Mouse (Mus musculus) stomach, embryonic 14.5 days (tissue): ENCODE measurements around the gene Tsen34. TPM values are rescaled to one million over a fixed set of nuclear protein-coding genes. Genes with fewer than 3 reads are reported as not detected.

Source experiments
- ATAC-seq: fragments of 200-750 bp; cut with Nextera tagmentation; 2 replicates; pipeline ENCODE4 v1.8.0; 2017; ENCODE audit warnings: low read depth, moderate TSS enrichment; ENCODE audit not compliant: insufficient number of reproducible peaks, insufficient read depth, low FRiP score
- H3K27ac ChIP-seq: fragments of 300-500 bp; sonication (generic); 2 replicates; pipeline ENCODE4 v1.5.1; 2014; ENCODE audit warnings: mild to moderate bottlenecking, low read length, moderate library complexity, mixed read lengths
- H3K27me3 ChIP-seq: fragments of 300-500 bp; sonication (generic); 2 replicates; pipeline ENCODE4 v1.6.1; 2014; ENCODE audit warnings: low read length, control low read depth, mixed read lengths; ENCODE audit not compliant: control insufficient read depth, insufficient read depth
- H3K36me3 ChIP-seq: fragments of 300-500 bp; sonication (generic); 2 replicates; pipeline ENCODE4 v1.6.1; 2014; ENCODE audit warnings: mild to moderate bottlenecking, control low read depth, low read length, moderate library complexity, mixed read lengths; ENCODE audit not compliant: control insufficient read depth, insufficient read depth
- H3K4me1 ChIP-seq: fragments of 300-500 bp; sonication (generic); 2 replicates; pipeline ENCODE4 v1.6.1; 2014; ENCODE audit warnings: low read length, control low read depth, mixed read lengths; ENCODE audit not compliant: control insufficient read depth, insufficient read depth
- H3K4me2 ChIP-seq: fragments of 300-500 bp; sonication (generic); replicated peaks from 2 replicates; pipeline ENCODE4 v1.6.1; 2014; ENCODE audit warnings: low read depth, low read length, control low read depth
- H3K4me3 ChIP-seq: fragments of 300-500 bp; sonication (generic); 2 replicates; pipeline ENCODE4 v1.5.1; 2014; ENCODE audit warnings: low read depth, low read length, control low read depth
- H3K9ac ChIP-seq: fragments of 300-500 bp; sonication (generic); replicated peaks from 2 replicates; pipeline ENCODE4 v1.6.1; 2014; ENCODE audit warnings: low read depth, mild to moderate bottlenecking, control low read depth, low read length, moderate library complexity, mixed read lengths
- H3K9me3 ChIP-seq: fragments of 300-500 bp; sonication (generic); 2 replicates; pipeline ENCODE4 v1.6.1; 2016; ENCODE audit warnings: low read depth, low read length, control low read depth; ENCODE audit not compliant: control insufficient read depth
- WGBS: fragments of 180-500 bp; shearing (Covaris S2); extraction: QIAGEN DNeasy Blood & Tissue Kit; methylation state at CpG from one replicate; pipeline ENCODE4 v1.1.7; 2014; 5-methylcytosine and 5-hydroxymethylcytosine counted together
- polyA plus RNA-seq: library from polyadenylated mRNA; unstranded; fragments of >200 nt; fragmentation: Nextera tagmentation; extraction: Ambion mirVana; gene quantifications from 2 replicates; pipeline ENCODE4 v1.2.1, GENCODE M21; 2014

Gene Tsen34
- polyA plus RNA-seq, 1 experiment from 2014 or later: 240 TPM

DNA sequence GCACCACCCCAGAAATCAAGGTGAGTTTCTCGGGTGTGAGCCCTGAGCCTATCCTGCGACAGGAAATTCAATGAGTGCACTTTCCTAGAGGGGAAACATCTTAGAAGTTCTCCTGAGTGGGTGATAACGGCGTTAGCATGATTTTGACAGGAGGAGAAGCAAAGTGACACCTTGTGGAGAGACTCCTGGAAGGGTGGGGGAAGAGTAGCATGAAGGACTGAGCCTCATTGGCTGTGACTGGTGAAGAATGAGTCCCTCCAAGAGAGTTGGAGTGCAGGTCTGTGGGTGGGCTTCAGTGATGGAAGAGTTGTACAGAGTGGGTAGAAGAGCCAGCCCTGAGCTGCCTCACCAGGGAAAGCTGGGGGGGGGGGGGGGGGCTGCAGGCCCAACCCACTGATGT, 35.7 kb upstream of the Tsen34 start:
- Histone ChIP-seq H3K4me2 (no peak overlapping the region), H3K4me3 (no peak overlapping the region), H3K36me3 (peaks cover 91% of the 10 kb centered on the region), H3K9me3 (no peaks in the 10 kb centered on the region), H3K27me3 (no peaks in the 10 kb centered on the region), H3K9ac (no peak overlapping the region), H3K27ac (no peak overlapping the region), H3K4me1 (no peaks in the 10 kb centered on the region)
- 83% methylated on average over 4 of the region's 4 CpGs for WGBS
- ATAC-seq: no peak

DNA sequence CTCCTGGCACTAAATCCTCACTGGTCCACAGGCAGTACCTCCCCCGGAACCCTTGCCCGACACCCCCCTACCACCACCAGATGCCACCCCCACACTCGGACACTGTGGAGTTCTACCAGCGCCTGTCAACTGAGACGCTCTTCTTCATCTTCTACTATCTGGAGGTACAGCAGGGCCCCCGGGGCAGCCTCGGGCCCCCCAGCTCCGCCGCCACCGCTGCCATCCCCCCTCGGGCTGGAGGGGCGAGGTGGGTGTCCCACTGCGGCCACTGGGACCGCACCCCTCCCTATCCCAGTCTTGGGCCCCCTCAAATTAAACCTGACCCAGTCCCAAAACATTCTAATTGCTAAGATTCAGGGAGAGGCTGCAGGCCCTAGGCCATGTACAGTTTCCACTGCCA, 34.1 kb upstream of the Tsen34 start:
- WGBS: 92% methylated on average over 14 of the region's 14 CpGs
- no peak for ATAC-seq
- H3K36me3 ChIP-seq: peaks cover 86% of the 10 kb centered on the region

DNA sequence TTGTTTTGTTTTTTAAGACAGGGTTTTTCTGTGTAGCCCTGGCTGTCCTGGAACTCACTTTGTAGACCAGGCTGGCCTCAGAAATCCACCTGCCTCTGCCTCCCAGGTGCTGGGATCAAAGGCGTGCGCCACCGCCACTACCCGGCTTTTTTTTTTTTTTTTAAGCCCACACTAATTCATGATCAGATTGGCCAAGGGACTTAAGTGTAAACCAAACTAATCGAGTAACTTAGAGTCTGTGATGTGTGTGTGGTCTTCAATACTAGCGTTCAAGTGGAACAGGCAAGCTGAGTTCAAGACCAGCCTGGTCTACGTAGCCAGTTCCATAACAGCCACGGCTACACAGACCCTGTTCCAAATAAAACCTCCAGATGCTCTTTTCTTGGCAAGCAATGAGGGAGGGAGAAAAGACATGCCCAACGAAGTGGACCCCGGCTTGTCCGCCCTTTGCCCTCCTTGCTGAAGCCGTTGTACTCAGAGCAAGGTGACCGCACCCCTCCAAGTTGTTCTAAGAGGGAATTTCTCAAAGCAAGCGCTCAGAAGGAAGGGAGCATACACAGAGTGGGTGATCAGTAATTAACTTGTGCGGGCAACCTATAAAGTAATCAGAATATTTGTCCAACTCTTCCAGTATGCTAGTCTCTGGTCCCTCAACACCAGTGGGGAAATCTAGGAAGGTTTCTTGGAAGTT, 28.0 kb upstream of the Tsen34 start:
- no peak for ATAC-seq
- Histone ChIP-seq H3K27ac (peak overlapping the region; percentile 88), H3K4me1 (0 out of 2 replicates have a peak, but pooled peaks cover 10% of the 10 kb centered on the region), H3K36me3 (peaks cover 27% of the 10 kb centered on the region), H3K9ac (peak overlapping the region; percentile 59), H3K4me2 (peak overlapping the region; percentile 49), H3K27me3 (no peaks in the 10 kb centered on the region), H3K4me3 (peak overlapping the region; percentile 59), H3K9me3 (no peaks in the 10 kb centered on the region)
- 34% methylated on average over 15 of the region's 15 CpGs for WGBS

More for the DNA sequence above, 34.1 kb upstream of the Tsen34 start:
- Histone ChIP-seq H3K4me1 (0 out of 2 replicates have a peak, but pooled peaks cover 2% of the 10 kb centered on the region), H3K9me3 (no peaks in the 10 kb centered on the region), H3K9ac (no peak overlapping the region), H3K4me2 (no peak overlapping the region), H3K27me3 (no peaks in the 10 kb centered on the region), H3K4me3 (no peak overlapping the region), H3K27ac (no peak overlapping the region)

DNA sequence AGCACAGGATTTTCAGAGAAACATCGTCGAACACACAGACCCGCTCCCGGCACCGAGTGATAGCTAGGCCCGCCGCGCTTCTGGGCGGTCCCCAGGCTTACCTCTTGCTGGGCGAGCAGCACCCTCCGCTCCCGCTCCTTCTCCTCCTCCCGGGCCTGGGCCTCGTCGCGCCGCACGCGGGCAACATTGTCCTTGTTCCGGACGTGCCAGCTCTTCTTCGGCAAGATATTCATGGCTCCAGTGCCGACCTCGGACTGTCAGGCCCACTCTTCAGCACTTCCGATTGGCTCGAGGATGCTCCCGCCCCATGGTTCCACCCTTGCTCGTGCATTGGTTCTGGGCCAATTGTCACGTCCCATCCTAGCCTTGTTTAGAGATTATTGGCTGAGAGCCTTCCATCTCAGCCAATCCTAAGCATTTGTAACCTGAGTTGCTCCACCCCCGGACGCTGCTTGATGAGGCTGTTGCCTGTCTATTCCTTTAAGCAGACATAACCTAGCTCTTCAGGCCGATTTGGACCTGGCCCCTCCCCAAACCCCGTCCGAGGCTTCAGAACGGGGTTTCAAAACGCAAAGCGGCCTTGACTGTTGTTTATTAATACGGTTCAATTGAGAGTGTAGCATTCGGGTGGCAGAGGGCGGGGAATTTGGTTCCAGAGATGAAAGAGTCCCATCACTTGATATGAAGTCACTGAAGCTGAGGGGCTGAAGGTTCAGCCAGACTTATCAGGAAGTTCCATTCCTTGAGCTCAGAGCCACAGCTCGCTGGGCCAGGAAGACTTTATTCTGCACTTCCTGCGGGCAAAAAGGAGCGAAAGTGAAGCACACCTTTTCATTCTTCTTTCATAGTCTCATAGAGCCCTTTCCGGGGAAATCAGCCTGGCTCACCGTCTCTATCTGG, 27.2 kb upstream of the Tsen34 start, which contains the start of gene Leng1:
Gene Leng1 (minus strand): TSS at position 626 of the 900 bp plus-strand sequence.
- Histone ChIP-seq H3K4me1 (0 out of 2 replicates have a peak, but pooled peaks cover 10% of the 10 kb centered on the region), H3K4me3 (peak within 1 kb of the TSS; percentile 59), H3K27me3 (no peaks in the 10 kb centered on the region), H3K4me2 (peak within 1 kb of the TSS; percentile 49), H3K27ac (peak within 1 kb of the TSS; percentile 88), H3K9ac (peak within 1 kb of the TSS; percentile 59), H3K36me3 (peaks cover 19% of the 10 kb centered on the region), H3K9me3 (no peaks in the 10 kb centered on the region)
- 4% methylated on average over 45 of the region's 45 CpGs for WGBS
- ATAC-seq: peak; percentile 99

DNA sequence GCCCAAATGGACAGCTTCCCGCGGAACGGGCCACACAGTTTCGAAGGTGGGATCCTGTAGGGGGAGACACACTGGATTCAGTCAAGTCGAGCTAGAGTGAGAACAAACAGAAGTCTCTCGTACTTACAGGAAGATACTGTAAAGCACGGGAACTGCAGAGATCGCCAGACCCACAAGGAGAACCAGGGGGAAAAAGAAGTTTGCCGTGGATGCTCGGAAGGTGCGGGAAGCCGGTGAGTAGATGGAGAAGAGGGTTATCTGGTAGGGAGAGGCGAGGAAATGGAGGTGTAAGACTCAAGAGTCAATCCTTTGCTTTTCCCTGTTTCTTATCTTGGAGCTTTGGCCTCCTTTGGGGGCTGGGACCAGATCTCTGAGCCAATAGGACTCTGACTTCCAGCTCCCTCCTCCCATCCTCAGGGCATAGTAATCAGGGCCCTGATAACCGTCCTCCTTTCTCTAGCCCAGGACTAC, 25.7 kb upstream of the Tsen34 start:
- Histone ChIP-seq H3K4me3 (no peak overlapping the region), H3K27ac (peak overlapping the region; percentile 22; the same call in 1 of the 2 replicates), H3K36me3 (peaks cover 11% of the 10 kb centered on the region; the same call in 1 of the 2 replicates), H3K4me1 (0 out of 2 replicates have a peak, but pooled peaks cover 10% of the 10 kb centered on the region), H3K27me3 (no peaks in the 10 kb centered on the region), H3K4me2 (peak overlapping the region; percentile 20), H3K9ac (no peak overlapping the region), H3K9me3 (no peaks in the 10 kb centered on the region)
- 17% methylated on average over 14 of the region's 14 CpGs for WGBS
- no peak for ATAC-seq

DNA sequence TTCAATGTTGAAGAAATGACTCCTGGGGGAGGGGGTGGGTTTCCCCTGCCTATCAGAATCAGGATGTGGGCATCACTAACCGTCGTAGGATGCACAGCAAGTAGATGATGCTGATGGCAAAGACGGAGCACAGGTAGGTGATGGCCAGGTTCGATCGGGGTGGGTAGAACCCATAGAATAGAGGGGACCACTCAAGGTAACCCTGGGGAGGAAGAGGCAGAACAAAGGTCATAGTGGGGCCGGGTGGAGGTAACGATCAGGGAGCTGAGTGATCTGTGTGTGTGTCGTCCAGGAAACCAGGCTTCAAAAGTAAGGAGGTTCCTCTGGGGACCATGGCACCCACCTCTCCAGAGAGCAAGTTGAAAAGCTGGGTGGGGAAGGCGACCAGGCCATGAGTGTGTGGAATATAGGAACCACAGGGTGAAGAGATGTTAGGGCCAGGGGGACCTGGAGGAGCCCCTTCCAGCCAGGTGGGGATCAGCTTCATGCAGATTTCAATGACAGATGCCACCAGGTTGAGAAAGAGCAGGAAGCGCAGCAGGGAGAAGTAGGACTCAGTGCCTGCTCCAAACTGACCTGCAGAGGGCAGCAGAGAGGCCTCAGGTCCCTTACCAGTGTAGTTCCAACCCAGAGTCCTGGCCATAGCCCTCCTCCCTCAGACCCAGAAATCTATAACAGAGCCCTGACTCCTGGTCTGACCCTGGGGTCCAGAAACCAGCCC, 18.0 kb upstream of the Tsen34 start:
- WGBS: 73% methylated on average over 10 of the region's 10 CpGs
- H3K9ac ChIP-seq: no peak overlapping the region
- ATAC-seq: peak; percentile 76; the same call in 1 of the 2 replicates
- no peaks in the 10 kb centered on the region for H3K27me3 ChIP-seq
- H3K4me1 ChIP-seq: no peaks in the 10 kb centered on the region
- no peaks in the 10 kb centered on the region; the same call in 1 of the 2 replicates for H3K36me3 ChIP-seq
- H3K4me3 ChIP-seq: no peak overlapping the region
- no peaks in the 10 kb centered on the region for H3K9me3 ChIP-seq
- no peak overlapping the region for H3K27ac ChIP-seq
- H3K4me2 ChIP-seq: no peak overlapping the region

DNA sequence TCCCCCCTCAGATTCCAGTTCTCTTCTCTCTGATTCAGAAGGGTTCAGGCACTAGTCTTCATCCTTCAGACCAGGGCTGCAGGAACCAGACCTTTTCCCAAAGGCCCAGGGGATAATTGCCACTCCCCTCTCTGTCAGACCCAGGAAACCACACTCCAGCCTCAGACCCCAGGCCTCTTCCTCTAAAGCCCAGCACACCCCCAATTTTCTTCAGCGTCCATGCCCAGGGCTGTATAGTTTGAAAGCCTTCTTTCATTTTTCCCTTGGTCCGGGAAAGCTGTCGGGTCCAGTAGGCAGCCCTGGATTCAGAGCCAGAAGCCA, 17.5 kb upstream of the Tsen34 start:
- H3K27ac ChIP-seq: no peak overlapping the region
- 82% methylated on average over 3 of the region's 3 CpGs for WGBS
- H3K27me3 ChIP-seq: no peaks in the 10 kb centered on the region
- H3K9ac ChIP-seq: no peak overlapping the region
- no peaks in the 10 kb centered on the region for H3K4me1 ChIP-seq
- ATAC-seq: no peak
- H3K4me2 ChIP-seq: no peak overlapping the region
- H3K36me3 ChIP-seq: no peaks in the 10 kb centered on the region; the same call in 1 of the 2 replicates
- H3K4me3 ChIP-seq: no peak overlapping the region
- no peaks in the 10 kb centered on the region for H3K9me3 ChIP-seq

DNA sequence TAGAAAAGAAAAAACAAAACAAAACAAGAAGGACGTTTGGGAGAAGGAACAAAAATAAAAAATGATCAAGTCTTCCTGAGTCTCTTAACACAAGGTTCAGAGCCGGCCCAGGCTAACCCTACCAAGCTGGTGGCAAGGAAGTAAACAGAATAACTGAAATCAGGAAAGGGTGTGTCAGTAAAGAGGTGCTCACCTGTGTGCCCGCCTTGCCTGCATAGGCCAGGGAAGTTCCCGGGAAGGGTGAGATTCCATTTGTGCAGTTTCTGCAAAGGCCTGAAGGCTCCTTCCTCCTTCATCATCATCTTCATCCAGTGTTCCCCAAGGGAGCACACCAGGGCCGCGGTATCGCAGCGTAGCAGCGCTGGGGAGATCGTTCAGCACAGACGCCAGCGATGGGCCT, 16.3 kb upstream of the Tsen34 start:
- 81% methylated on average over 12 of the region's 12 CpGs for WGBS
- Histone ChIP-seq H3K27ac (no peak overlapping the region; the same call in 1 of the 2 replicates), H3K4me1 (no peaks in the 10 kb centered on the region), H3K27me3 (no peaks in the 10 kb centered on the region), H3K4me2 (peak overlapping the region; percentile 45), H3K36me3 (no peaks in the 10 kb centered on the region; the same call in 1 of the 2 replicates), H3K4me3 (peak overlapping the region; percentile 26), H3K9me3 (no peaks in the 10 kb centered on the region), H3K9ac (no peak overlapping the region; the same call in 1 of the 2 replicates)
- peak; percentile 53; the same call in 1 of the 2 replicates for ATAC-seq
